Mouse (Mus musculus): Measurements from ENCODE around the gene Col15a1. TPM values are rescaled to one million over a fixed set of nuclear protein-coding genes. Genes with fewer than 3 reads are reported as not detected.

Col15a1 gene
- total and polyA plus RNA-seq, 2 experiments from 2014 or later, result 3.8 to 8.2 TPM

DNA sequence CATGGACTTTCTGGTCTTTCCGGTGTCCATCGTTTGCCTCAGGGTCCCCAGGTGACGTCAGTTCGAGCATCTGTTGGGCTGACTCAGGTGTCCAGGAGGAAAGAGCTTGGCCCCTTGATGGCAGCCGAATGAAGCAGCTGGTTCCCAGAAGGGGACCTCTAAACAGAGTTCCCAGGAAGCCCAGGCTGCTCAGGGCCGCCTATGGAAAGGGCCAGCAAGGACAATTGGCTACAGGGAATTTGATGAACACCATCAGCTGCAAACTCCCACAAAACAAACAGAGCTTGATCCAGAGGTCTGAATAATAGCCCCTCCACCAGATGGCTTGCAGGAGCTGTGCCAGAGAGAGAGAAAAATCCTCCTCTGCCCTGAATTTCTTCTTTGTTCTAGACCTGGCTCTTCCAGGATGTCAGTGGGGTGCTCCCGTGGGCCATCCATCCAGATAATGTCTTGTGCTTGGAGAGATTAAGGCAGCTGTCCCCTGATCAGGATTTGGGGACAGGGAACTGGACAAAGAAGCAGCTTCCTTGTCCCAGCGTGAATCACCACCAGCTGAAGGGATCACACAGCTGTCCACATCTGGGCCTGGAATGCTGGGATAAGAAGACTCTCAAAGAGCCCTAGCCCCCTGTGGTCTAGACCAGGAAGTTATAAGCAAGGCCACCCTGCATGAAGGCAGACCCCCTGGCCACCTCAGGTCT lies 29.6 kb upstream of the Col15a1 start:
- DNase-seq (ENCODE audit: low spot score), result peak; percentile 50
- WGBS, result 60% methylated on average over 8 of the region's 8 CpGs
- ATAC-seq (ENCODE audit: low FRiP score), result no peak

DNA sequence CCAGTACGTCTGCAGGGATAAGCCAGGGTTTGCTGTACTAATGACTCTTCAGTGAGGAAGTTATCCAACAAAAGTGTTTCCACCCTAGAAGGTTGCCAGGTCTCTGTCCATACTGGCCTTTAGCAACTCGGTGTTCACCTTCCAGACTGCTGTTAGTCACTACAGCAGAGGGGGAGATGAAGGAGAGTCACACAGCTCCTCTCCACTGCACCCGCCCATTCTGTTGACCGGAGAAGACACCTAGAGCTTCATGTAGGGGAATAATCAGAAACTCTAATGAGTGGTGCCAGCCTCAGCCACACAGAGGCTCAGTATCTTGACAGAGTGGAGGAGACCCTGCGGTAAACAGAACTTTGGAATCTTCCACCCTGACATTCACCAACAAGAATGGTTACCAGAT lies 28.4 kb upstream of the Col15a1 start:
- ATAC-seq (ENCODE audit: low FRiP score) (no peak), DNase-seq (ENCODE audit: low spot score) (no peak)
- no peak overlapping the region for H3K4me3 ChIP-seq (ENCODE audit: low read depth, low read length)
- H3K27me3 ChIP-seq (ENCODE audit: insufficient read depth, low read length), result no peaks in the 10 kb centered on the region
- no peak for TF ChIP-seq CTCF (IDR thresholded peaks at IDR 0.05)
- H3K36me3 ChIP-seq (ENCODE audit: insufficient read depth, low read length), result no peaks in the 10 kb centered on the region
- no peak overlapping the region for H3K9ac ChIP-seq (replicated peaks; ENCODE audit: low read length, poor library complexity, severe bottlenecking)
- no peak overlapping the region for H3K27ac ChIP-seq (ENCODE audit: low read depth, low read length)
- WGBS, result 90% methylated on average over 5 of the region's 5 CpGs
- H3K4me1 ChIP-seq (ENCODE audit: insufficient read depth, low read length), result no peaks in the 10 kb centered on the region
- no peaks in the 10 kb centered on the region for H3K9me3 ChIP-seq (ENCODE audit: low read length)
- no peak overlapping the region for H3K4me2 ChIP-seq (ENCODE audit: low read depth, low read length, poor library complexity, severe bottlenecking)

More for the DNA sequence above, 29.6 kb upstream of the Col15a1 start:
- TF ChIP-seq CTCF (IDR thresholded peaks at IDR 0.05), result no peak
- H3K27me3 ChIP-seq (ENCODE audit: insufficient read depth, low read length), result no peaks in the 10 kb centered on the region
- no peak overlapping the region for H3K27ac ChIP-seq (ENCODE audit: low read depth, low read length)
- no peak overlapping the region for H3K9ac ChIP-seq (replicated peaks; ENCODE audit: low read length, poor library complexity, severe bottlenecking)
- H3K9me3 ChIP-seq (ENCODE audit: low read length), result no peaks in the 10 kb centered on the region
- no peak overlapping the region for H3K4me2 ChIP-seq (ENCODE audit: low read depth, low read length, poor library complexity, severe bottlenecking)
- no peaks in the 10 kb centered on the region for H3K4me1 ChIP-seq (ENCODE audit: insufficient read depth, low read length)
- H3K36me3 ChIP-seq (ENCODE audit: insufficient read depth, low read length), result no peaks in the 10 kb centered on the region
- H3K4me3 ChIP-seq (ENCODE audit: low read depth, low read length), result no peak overlapping the region

DNA sequence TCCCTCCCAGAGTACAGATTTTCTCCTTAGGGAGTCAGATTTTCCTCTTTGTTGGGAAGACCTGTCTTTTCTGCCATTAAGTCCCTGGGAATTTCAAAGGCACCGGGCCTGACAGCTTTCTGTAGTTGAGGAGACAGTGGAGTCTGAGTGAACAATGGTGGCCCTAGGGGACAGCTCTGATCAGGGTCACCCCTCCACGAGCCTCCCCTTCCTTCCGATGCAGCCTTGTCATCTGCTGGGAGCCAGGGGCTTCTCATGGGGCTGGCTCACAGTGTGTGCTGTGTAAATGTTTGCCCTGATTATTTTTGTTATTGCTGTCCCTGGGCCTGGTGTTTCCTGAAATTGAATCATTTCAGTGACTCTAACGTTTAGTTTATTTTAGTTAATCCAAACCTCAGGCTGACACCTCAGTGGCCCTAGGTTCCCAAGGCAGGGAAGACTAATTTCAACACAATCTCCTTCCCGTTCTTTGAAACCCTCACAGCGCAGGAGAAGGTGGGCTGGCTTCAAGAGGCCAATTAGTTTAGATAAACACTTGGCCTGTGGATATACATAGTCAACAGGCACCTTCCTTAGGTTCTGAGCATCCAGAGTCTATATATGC lies 23.8 kb upstream of the Col15a1 start:
- no peaks in the 10 kb centered on the region for H3K9me3 ChIP-seq (ENCODE audit: low read length)
- H3K9ac ChIP-seq (replicated peaks; ENCODE audit: low read length, poor library complexity, severe bottlenecking), result no peak overlapping the region
- H3K4me3 ChIP-seq (ENCODE audit: low read depth, low read length), result no peak overlapping the region
- TF ChIP-seq CTCF (IDR thresholded peaks at IDR 0.05), result no peak
- no peaks in the 10 kb centered on the region for H3K27me3 ChIP-seq (ENCODE audit: insufficient read depth, low read length)
- H3K27ac ChIP-seq (ENCODE audit: low read depth, low read length), result no peak overlapping the region
- no peak overlapping the region for H3K4me2 ChIP-seq (ENCODE audit: low read depth, low read length, poor library complexity, severe bottlenecking)
- DNase-seq (ENCODE audit: low spot score) (no peak), ATAC-seq (ENCODE audit: low FRiP score) (no peak)
- no peaks in the 10 kb centered on the region for H3K36me3 ChIP-seq (ENCODE audit: insufficient read depth, low read length)
- no peaks in the 10 kb centered on the region for H3K4me1 ChIP-seq (ENCODE audit: insufficient read depth, low read length)
- 40% methylated on average over 6 of the region's 6 CpGs for WGBS

DNA sequence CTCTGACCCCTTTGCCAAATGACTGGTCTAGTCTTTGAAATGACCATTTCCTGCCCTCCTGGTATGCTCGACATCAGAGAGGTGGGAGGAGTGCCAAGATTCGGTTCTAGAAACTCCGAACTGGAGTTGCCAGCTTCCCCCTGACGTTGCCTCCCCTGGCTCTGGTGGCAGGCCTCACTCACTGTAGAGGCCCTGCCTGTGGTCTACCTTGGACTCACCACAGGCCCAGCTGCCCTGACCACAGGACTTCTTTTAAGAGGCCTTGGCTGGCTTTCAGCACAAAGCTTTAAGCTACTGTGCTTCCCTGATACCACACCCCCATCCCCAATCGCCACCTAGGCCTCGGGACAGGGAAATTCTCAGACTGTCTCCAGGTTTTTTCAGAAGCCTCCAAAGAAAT lies 21.4 kb upstream of the Col15a1 start:
- no peak overlapping the region for H3K9ac ChIP-seq (replicated peaks; ENCODE audit: low read length, poor library complexity, severe bottlenecking)
- no peak overlapping the region for H3K27ac ChIP-seq (ENCODE audit: low read depth, low read length)
- no peak overlapping the region for H3K4me2 ChIP-seq (ENCODE audit: low read depth, low read length, poor library complexity, severe bottlenecking)
- DNase-seq (ENCODE audit: low spot score) (no peak), ATAC-seq (ENCODE audit: low FRiP score) (no peak)
- no peaks in the 10 kb centered on the region for H3K4me1 ChIP-seq (ENCODE audit: insufficient read depth, low read length)
- H3K4me3 ChIP-seq (ENCODE audit: low read depth, low read length), result no peak overlapping the region
- H3K36me3 ChIP-seq (ENCODE audit: insufficient read depth, low read length), result no peaks in the 10 kb centered on the region
- H3K27me3 ChIP-seq (ENCODE audit: insufficient read depth, low read length), result no peaks in the 10 kb centered on the region
- TF ChIP-seq CTCF (IDR thresholded peaks at IDR 0.05), result no peak
- H3K9me3 ChIP-seq (ENCODE audit: low read length), result no peaks in the 10 kb centered on the region
- 87% methylated on average over 6 of the region's 6 CpGs for WGBS

DNA sequence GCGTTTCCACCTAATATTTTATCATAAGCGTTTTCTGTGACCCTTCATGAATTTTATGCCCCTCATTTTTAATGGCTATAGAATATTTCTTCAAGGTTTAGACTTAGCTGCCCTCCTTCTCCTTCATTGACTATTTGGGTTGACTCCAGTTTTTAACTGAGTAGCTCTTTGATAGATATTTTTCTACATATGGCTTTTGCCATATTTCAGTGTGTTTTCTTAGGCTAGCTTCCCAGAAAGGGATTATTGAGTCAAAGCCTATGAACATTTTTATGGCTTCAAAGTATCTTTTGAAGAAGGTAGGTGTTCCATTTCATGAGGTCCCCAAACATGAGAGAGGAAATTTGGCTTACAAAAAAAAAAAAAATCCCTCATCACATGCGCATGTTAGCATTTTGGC lies 11.8 kb upstream of the Col15a1 start:
- Histone ChIP-seq H3K4me3 (ENCODE audit: low read depth, low read length) (no peak overlapping the region), H3K27ac (ENCODE audit: low read depth, low read length) (no peak overlapping the region), H3K36me3 (ENCODE audit: insufficient read depth, low read length) (no peaks in the 10 kb centered on the region), H3K9me3 (ENCODE audit: low read length) (no peaks in the 10 kb centered on the region), H3K27me3 (ENCODE audit: insufficient read depth, low read length) (no peaks in the 10 kb centered on the region), H3K4me1 (ENCODE audit: insufficient read depth, low read length) (no peaks in the 10 kb centered on the region), H3K9ac (replicated peaks; ENCODE audit: low read length, poor library complexity, severe bottlenecking) (no peak overlapping the region), H3K4me2 (ENCODE audit: low read depth, low read length, poor library complexity, severe bottlenecking) (no peak overlapping the region)
- 86% methylated on average over 3 of the region's 3 CpGs for WGBS
- ATAC-seq (ENCODE audit: low FRiP score) (no peak), DNase-seq (ENCODE audit: low spot score) (no peak)
- TF ChIP-seq CTCF (IDR thresholded peaks at IDR 0.05), result no peak

DNA sequence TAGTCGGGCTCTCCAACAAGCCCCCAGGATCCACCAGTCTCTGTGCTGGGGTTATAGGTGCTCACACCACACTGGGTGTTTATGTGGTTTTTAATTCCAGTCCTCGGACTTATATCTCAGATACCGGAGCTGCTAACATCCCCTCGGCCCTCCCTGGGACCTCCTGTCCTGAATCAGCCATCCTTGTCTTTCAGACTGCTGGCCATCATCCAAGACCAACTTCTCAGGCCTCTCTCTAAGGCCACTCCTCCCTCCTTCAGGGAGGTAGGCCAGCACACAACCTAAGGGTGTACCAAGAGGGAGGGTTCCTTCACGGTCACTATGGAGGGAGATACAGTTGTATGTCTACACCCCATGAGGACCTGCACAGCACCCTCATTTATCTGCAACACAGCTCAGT lies 4.3 kb upstream of the Col15a1 start:
- Histone ChIP-seq H3K4me1 (ENCODE audit: insufficient read depth, low read length) (no peaks in the 10 kb centered on the region), H3K4me2 (ENCODE audit: low read depth, low read length, poor library complexity, severe bottlenecking) (no peak overlapping the region)
- WGBS, result 71% methylated on average over 5 of the region's 5 CpGs

More for the DNA sequence above, 4.3 kb upstream of the Col15a1 start:
- H3K27ac ChIP-seq (ENCODE audit: low read depth, low read length), result no peak overlapping the region
- DNase-seq (ENCODE audit: low spot score) (no peak), ATAC-seq (ENCODE audit: low FRiP score) (no peak)
- no peaks in the 10 kb centered on the region for H3K9me3 ChIP-seq (ENCODE audit: low read length)
- TF ChIP-seq CTCF (IDR thresholded peaks at IDR 0.05), result no peak
- H3K9ac ChIP-seq (replicated peaks; ENCODE audit: low read length, poor library complexity, severe bottlenecking), result no peak overlapping the region
- no peaks in the 10 kb centered on the region for H3K36me3 ChIP-seq (ENCODE audit: insufficient read depth, low read length)
- H3K27me3 ChIP-seq (ENCODE audit: insufficient read depth, low read length), result no peaks in the 10 kb centered on the region
- H3K4me3 ChIP-seq (ENCODE audit: low read depth, low read length), result no peak overlapping the region
